Mouse (Mus musculus): Measurements from ENCODE around the gene Gfod1. TPM values are rescaled to one million over a fixed set of nuclear protein-coding genes. Genes with fewer than 3 reads are reported as not detected.

The Gfod1 gene
- polyA plus RNA-seq, 1 experiment from 2014 or later = 0.54 TPM

- peaks cover 41% of the 10 kb centered on the region for H3K4me1 ChIP-seq
- no peaks in the 10 kb centered on the region for H3K9me3 ChIP-seq (replicated peaks)
- peaks cover 23% of the 10 kb centered on the region for H3K27me3 ChIP-seq (replicated peaks)
- peak; percentile 50; the same call in 1 of the 2 replicates for ATAC-seq
- H3K27ac ChIP-seq = no peak overlapping the region
- WGBS (ENCODE audit: insufficient replicate concordance) = 43% methylated on average over 16 of the region's 16 CpGs
- no peak overlapping the region for H3K9ac ChIP-seq
- H3K36me3 ChIP-seq = no peaks in the 10 kb centered on the region
- peak overlapping the region; percentile 25 for H3K4me2 ChIP-seq
- H3K4me3 ChIP-seq = no peak overlapping the region
These were observed 95.0 kb downstream of the Gfod1 start for GRCm38 (mm10) chr13:43208914-43209439.

- Histone ChIP-seq H3K9ac (no peak overlapping the region), H3K4me2 (no peak overlapping the region), H3K27ac (no peak overlapping the region), H3K36me3 (no peaks in the 10 kb centered on the region), H3K9me3 (replicated peaks) (no peaks in the 10 kb centered on the region), H3K27me3 (replicated peaks) (peaks cover 24% of the 10 kb centered on the region), H3K4me1 (peaks cover 30% of the 10 kb centered on the region), H3K4me3 (no peak overlapping the region)
- 81% methylated on average over 12 of the region's 12 CpGs for WGBS (ENCODE audit: insufficient replicate concordance)
- ATAC-seq = no peak
These were observed 97.8 kb downstream of the Gfod1 start for GRCm38 (mm10) chr13:43206118-43206683.

GRCm38 (mm10) chr13:43203641-43204040 is 100.3 kb downstream of the Gfod1 start:
- no peak for ATAC-seq
- 35% methylated on average over 5 of the region's 5 CpGs for WGBS (ENCODE audit: insufficient replicate concordance)
- Histone ChIP-seq H3K9me3 (replicated peaks) (no peaks in the 10 kb centered on the region), H3K4me1 (peaks cover 7% of the 10 kb centered on the region), H3K27ac (no peak overlapping the region), H3K27me3 (replicated peaks) (peaks cover 36% of the 10 kb centered on the region), H3K4me3 (no peak overlapping the region), H3K9ac (no peak overlapping the region), H3K4me2 (no peak overlapping the region), H3K36me3 (0 out of 2 replicates have a peak, but pooled peaks cover 3% of the 10 kb centered on the region)

- H3K27ac ChIP-seq = no peak overlapping the region
- WGBS (ENCODE audit: insufficient replicate concordance) = 83% methylated on average over 7 of the region's 7 CpGs
- no peak for ATAC-seq
These were observed 100.7 kb downstream of the Gfod1 start for GRCm38 (mm10) chr13:43203234-43203633.

GRCm38 (mm10) chr13:43202351-43202750 is 101.6 kb downstream of the Gfod1 start:
- H3K9me3 ChIP-seq (replicated peaks) = no peaks in the 10 kb centered on the region
- no peak overlapping the region for H3K4me2 ChIP-seq
- WGBS (ENCODE audit: insufficient replicate concordance) = 62% methylated on average over 10 of the region's 10 CpGs
- H3K4me3 ChIP-seq = no peak overlapping the region
- peaks cover 49% of the 10 kb centered on the region for H3K27me3 ChIP-seq (replicated peaks)
- no peak overlapping the region for H3K9ac ChIP-seq
- no peak overlapping the region for H3K27ac ChIP-seq
- 0 out of 2 replicates have a peak, but pooled peaks cover 3% of the 10 kb centered on the region for H3K36me3 ChIP-seq
- no peaks in the 10 kb centered on the region for H3K4me1 ChIP-seq
- no peak for ATAC-seq

More at GRCm38 (mm10) chr13:43203234-43203633, 100.7 kb downstream of the Gfod1 start:
- H3K9ac ChIP-seq = no peak overlapping the region
- H3K9me3 ChIP-seq (replicated peaks) = no peaks in the 10 kb centered on the region
- H3K4me2 ChIP-seq = no peak overlapping the region
- no peak overlapping the region for H3K4me3 ChIP-seq
- 0 out of 2 replicates have a peak, but pooled peaks cover 3% of the 10 kb centered on the region for H3K36me3 ChIP-seq
- H3K27me3 ChIP-seq (replicated peaks) = peaks cover 40% of the 10 kb centered on the region
- peaks cover 3% of the 10 kb centered on the region; the same call in 1 of the 2 replicates for H3K4me1 ChIP-seq

GRCm38 (mm10) chr13:43201033-43201432 is 102.9 kb downstream of the Gfod1 start:
- Histone ChIP-seq H3K27ac (no peak overlapping the region), H3K4me2 (no peak overlapping the region), H3K9ac (no peak overlapping the region), H3K4me3 (no peak overlapping the region), H3K27me3 (replicated peaks) (peaks cover 61% of the 10 kb centered on the region), H3K36me3 (0 out of 2 replicates have a peak, but pooled peaks cover 3% of the 10 kb centered on the region), H3K4me1 (peaks cover 10% of the 10 kb centered on the region), H3K9me3 (replicated peaks) (no peaks in the 10 kb centered on the region)
- WGBS (ENCODE audit: insufficient replicate concordance) = 47% methylated on average over 22 of the region's 22 CpGs
- no peak for ATAC-seq

- ATAC-seq = no peak
- Histone ChIP-seq H3K4me3 (no peak overlapping the region), H3K4me2 (no peak overlapping the region), H3K27ac (no peak overlapping the region), H3K36me3 (0 out of 2 replicates have a peak, but pooled peaks cover 3% of the 10 kb centered on the region), H3K27me3 (replicated peaks) (peaks cover 65% of the 10 kb centered on the region), H3K4me1 (peaks cover 13% of the 10 kb centered on the region), H3K9ac (no peak overlapping the region), H3K9me3 (replicated peaks) (no peaks in the 10 kb centered on the region)
- 86% methylated on average over 22 of the region's 22 CpGs for WGBS (ENCODE audit: insufficient replicate concordance)
These were observed 103.5 kb downstream of the Gfod1 start for GRCm38 (mm10) chr13:43200473-43200872.

- no peak overlapping the region for H3K4me3 ChIP-seq
- no peak for ATAC-seq
- H3K9me3 ChIP-seq (replicated peaks) = no peaks in the 10 kb centered on the region
- H3K9ac ChIP-seq = no peak overlapping the region
- H3K27ac ChIP-seq = no peak overlapping the region
- 0 out of 2 replicates have a peak, but pooled peaks cover 3% of the 10 kb centered on the region for H3K36me3 ChIP-seq
- no peak overlapping the region for H3K4me2 ChIP-seq
- peaks cover 13% of the 10 kb centered on the region for H3K4me1 ChIP-seq
- 59% methylated on average over 5 of the region's 5 CpGs for WGBS (ENCODE audit: insufficient replicate concordance)
- peaks cover 71% of the 10 kb centered on the region for H3K27me3 ChIP-seq (replicated peaks)
These were observed 104.2 kb downstream of the Gfod1 start for GRCm38 (mm10) chr13:43199749-43200148.

GRCm38 (mm10) chr13:43199282-43199681 is 104.7 kb downstream of the Gfod1 start:
- no peak for ATAC-seq
- Histone ChIP-seq H3K4me2 (no peak overlapping the region), H3K27me3 (replicated peaks) (peaks cover 74% of the 10 kb centered on the region), H3K4me1 (peaks cover 13% of the 10 kb centered on the region), H3K9ac (no peak overlapping the region), H3K27ac (no peak overlapping the region), H3K9me3 (replicated peaks) (no peaks in the 10 kb centered on the region), H3K4me3 (no peak overlapping the region), H3K36me3 (0 out of 2 replicates have a peak, but pooled peaks cover 3% of the 10 kb centered on the region)
- 79% methylated on average over 7 of the region's 7 CpGs for WGBS (ENCODE audit: insufficient replicate concordance)

GRCm38 (mm10) chr13:43197187-43197586 is 106.8 kb downstream of the Gfod1 start:
- Histone ChIP-seq H3K36me3 (0 out of 2 replicates have a peak, but pooled peaks cover 3% of the 10 kb centered on the region), H3K4me2 (no peak overlapping the region), H3K4me3 (no peak overlapping the region), H3K9ac (no peak overlapping the region), H3K27ac (no peak overlapping the region), H3K4me1 (peaks cover 33% of the 10 kb centered on the region), H3K27me3 (replicated peaks) (peaks cover 71% of the 10 kb centered on the region), H3K9me3 (replicated peaks) (no peaks in the 10 kb centered on the region)
- no peak for ATAC-seq
- 34% methylated on average over 6 of the region's 6 CpGs for WGBS (ENCODE audit: insufficient replicate concordance)

- H3K27ac ChIP-seq = no peak overlapping the region
- no peaks in the 10 kb centered on the region for H3K9me3 ChIP-seq (replicated peaks)
- H3K4me2 ChIP-seq = no peak overlapping the region
- H3K4me1 ChIP-seq = peaks cover 45% of the 10 kb centered on the region
- H3K9ac ChIP-seq = no peak overlapping the region
- 11% methylated on average over 7 of the region's 7 CpGs for WGBS (ENCODE audit: insufficient replicate concordance)
- no peak for ATAC-seq
- 0 out of 2 replicates have a peak, but pooled peaks cover 3% of the 10 kb centered on the region for H3K36me3 ChIP-seq
- no peak overlapping the region for H3K4me3 ChIP-seq
- H3K27me3 ChIP-seq (replicated peaks) = peaks cover 81% of the 10 kb centered on the region
These were observed 108.0 kb downstream of the Gfod1 start for GRCm38 (mm10) chr13:43196000-43196399.

GRCm38 (mm10) chr13:43193932-43194331 is 110.0 kb downstream of the Gfod1 start:
- Histone ChIP-seq H3K9ac (no peak overlapping the region), H3K4me2 (no peak overlapping the region), H3K4me3 (no peak overlapping the region), H3K27ac (no peak overlapping the region), H3K9me3 (replicated peaks) (no peaks in the 10 kb centered on the region), H3K27me3 (replicated peaks) (peaks cover 78% of the 10 kb centered on the region), H3K4me1 (peaks cover 49% of the 10 kb centered on the region), H3K36me3 (no peaks in the 10 kb centered on the region)
- 68% methylated on average over 8 of the region's 8 CpGs for WGBS (ENCODE audit: insufficient replicate concordance)
- ATAC-seq = no peak

Measured in liver, embryonic 12.5 days (tissue).